Mouse (Mus musculus): ENCODE data around the gene Coq9.

The Coq9 gene

DNA sequence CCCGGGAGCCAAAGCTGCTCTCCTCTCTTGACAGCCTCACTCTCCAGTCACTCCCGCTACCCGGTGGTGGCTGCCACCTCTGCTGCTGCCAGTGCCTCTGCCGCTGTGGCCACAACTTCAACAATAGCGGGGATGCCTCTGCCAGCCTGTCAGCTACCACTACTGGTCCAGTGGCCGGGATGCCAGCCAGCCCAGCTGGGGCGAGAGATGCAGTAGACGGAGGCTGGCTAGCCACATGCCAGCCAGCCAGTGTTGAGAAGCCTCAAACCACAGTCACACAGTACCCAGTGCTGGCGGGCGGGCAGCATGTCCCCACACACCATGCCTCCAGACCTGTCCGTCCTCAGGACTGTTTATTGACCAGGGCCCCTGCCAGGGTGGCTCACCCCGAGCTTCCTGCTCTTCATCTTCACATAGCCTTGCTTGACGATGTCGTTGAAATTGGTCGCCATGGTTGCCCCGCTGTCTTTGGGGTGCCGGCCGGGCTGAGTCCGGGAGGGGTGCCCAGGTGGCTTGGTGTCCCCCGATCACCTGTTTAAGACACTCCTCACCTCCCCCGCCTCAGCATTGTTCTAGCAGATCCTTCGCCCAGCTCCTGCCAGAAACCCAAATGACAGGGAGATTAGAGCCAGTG lies 32.5 kb downstream of the Coq9 start:
- peak; percentile 27 for DNase-seq (ENCODE audit: low read depth)

DNA sequence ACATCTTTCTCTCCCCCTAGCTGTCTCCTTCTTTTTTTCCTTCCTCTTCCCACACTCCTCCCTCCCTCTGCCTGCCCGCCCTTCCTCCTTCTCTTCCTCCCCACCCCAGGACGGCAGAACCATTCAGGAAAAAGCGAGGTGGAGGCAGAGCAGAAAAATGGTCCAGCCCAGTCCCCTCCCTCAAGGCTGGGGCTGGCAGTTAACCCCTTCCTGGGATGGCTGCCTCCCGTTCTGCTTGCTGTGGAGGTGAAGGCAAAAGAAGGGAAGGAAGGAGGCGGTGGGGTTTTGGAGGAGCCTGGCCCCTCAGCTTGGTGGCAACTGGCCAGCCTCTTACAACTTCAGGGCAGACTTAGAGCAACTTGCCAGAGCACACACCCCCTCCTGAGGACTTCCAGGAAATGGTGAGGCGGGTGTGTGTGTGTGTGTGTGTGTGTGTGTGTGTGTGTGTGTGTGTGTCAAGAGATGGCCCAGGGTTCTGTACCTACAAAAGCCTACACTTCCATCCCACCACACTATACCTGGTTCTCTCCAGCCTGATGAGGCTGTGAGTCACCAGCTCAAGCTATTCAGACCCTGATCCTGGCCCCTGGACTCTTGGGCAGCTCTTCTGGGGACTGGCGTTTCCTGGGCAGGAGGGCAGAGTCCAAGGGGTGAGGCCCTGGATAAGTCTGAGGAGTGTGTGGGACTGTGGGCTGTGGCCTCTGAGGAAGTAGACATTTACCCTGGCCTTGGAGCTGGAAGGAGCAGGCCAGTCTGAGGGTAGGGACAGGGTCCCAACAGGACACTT lies 33.2 kb downstream of the Coq9 start:
- DNase-seq (ENCODE audit: low read depth), result peak; percentile 68

DNA sequence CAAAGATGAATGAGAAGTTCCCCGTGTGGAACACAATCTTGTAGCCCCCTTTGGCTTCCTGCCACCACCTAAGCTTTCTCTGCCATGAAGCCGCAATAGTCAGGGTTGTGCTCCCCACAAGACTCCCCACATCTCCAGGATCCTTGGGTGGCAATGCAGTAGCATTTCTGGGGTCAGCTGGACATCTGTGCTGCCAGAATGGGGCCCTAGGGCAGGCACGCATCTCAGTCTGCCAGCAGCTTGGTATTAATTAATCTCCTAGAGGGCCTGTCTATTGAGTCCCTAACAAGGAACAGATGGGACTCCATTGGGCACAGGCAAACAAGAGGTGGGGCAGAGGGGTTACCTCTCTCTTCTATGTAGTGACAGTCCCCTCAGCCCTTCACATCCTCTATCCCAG lies 34.0 kb downstream of the Coq9 start:
- no peak for DNase-seq (ENCODE audit: low read depth)

DNA sequence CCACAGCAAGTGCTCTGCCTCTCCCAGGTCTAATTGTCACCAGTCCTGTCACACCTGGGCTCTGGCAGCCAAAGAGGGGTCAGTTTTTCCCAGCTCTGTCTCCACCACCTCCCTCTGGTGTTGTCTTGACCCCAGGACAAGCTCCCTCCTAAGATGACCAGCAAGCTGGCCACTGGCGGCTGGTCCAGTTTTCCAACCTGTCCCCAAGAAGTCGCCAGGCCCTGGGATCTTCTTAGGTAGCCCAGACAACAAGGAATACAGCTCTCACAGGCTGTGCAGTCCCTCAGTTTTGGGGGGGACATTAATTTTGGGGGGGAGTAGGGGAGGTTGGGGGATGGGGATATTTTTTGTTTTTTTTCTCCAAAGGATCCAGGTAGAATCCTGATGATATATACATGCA lies 34.5 kb downstream of the Coq9 start:
- no peak for DNase-seq (ENCODE audit: low read depth)

DNA sequence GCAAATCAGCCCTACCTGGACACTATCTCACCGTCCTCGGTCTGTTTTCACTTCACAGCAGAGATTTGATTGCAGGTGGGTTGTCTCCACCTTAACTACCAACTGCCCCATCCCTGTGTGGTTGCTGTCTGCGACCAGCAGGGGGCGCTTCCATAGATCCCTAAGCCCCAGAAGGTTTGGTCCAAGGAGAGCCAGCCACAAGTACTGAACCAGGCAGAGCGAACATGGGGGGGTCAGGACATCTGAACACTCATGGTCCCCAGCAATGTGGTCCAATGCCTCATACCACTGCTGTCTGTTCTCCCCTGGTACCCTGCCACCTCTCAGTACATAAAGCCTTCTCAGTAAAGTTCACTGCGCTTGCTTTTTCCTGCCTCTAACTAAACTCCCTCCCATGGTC lies 36.2 kb downstream of the Coq9 start:
- DNase-seq (ENCODE audit: low read depth), result peak; percentile 85

DNA sequence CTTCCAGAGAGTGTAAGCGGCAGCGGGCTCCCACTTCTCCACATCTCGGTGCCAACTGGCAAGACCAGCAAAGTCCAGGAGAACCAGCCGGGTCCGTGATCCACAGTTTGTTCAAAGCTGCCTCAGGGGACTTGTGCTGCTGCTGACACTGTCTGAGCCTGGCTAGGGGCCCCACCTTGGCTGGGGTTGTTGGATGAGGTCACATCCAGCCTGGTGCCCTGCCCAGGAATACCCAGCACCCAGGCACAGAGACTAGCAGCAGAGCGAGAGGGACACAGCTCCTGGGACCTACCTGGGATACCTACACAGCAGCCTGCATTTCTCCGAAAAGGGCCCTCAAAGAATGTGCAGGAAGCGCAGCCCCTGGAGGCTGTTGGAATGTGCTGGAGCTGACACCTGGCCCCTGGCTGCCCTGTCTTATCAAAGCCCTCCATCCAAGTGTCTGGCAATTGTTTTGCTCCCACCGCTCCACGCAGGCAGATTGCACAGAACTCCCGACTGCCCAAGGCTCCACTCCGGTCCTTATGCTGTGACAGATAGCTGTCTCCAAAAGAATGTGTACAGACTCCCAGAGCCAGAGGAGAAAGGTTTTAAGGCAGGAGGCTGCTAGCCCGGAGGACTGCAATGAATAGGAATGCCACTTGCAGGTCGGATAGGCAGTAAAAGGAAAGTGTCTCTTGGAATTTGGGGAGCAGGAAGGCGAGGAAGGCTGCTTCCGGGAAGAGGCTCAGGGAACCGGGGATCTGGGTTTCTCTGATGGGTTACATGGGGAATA lies 37.2 kb downstream of the Coq9 start:
- DNase-seq (ENCODE audit: low read depth), result peak; percentile 30

DNA sequence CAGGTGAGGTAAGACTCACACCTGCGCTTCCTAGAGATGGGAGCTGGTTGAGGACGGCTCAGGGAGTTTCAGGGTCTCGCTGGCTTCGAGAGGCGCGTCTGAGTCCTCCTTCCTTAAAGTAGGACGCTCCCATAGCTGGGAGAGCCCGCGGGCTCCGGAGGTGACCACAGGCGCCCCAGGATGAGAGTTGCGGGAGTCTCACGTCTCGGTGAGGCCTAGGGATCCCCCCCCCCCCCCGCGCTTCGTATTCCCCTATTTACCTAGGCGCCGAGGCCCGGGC lies 37.7 kb downstream of the Coq9 start:
- DNase-seq (ENCODE audit: low read depth), result no peak

DNA sequence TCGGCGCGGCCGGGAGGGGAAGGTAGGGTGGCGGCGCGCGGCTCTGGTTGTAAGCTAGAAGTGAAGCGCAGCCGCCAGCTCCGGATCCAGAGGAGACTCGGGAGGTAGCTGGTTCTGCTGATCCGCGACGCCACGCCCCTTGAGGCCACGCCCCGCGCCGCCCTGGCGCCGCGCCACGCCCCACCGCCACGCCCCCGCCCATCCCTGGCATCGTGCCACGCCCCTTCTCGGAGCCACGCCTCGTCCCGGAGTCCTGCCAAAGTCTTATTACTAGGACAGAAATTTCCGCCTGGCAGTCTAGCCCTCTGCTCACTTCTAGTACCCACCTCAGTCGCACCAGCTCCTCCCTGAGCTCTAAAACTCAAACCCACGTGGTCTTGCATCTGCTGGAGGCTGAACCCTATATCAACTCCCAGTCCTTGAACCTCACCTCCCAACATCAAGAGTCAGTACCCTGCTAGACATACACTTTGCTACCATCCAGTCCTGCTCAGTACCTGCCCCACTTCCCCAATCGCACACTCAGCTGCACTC lies 38.1 kb downstream of the Coq9 start, which contains the start of gene Dok4:
Dok4 (minus strand) TSS at position 134 of the 534 bp plus-strand sequence.
- peak; percentile 86 for DNase-seq (ENCODE audit: low read depth)

DNA sequence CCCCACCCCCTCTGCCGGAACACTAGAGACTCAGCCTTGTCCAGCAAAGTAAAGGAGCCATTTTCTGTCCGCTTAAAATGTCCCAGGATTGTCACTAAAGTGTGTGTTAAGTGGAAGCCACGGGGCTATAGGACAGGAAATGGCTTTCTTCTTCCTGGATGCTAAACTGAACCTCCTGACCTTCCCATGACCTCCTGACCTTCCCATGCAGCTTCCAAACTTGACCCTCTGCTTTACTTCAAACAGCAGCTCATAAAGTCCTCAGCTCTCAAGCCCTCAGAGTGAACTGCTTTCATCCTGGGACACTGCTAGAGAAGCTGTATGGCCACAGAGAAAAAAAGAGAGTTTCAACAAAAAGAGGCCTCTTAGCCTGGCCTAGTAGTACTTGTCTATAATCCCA lies 38.7 kb downstream of the Coq9 start:
- no peak for DNase-seq (ENCODE audit: low read depth)

DNA sequence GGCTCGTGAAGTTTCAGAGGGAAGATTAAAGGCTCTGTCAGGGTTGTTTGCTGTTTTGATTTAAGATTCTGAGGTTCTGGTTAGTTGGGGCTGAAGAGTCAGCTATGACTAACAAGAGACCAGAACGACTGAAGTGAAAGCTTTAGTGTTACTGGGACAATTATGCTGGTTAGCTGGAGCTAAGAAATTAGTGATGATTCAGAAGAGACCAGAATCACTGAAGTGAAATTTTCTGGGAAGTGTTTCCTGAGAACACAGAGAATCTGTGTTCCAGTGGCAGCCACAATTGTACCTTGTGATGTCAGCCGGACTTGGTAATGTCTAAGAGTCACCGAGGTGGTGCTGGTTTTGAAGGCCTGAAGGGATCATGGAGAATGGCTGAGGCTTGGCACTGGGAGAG lies 42.6 kb downstream of the Coq9 start:
- no peak for DNase-seq (ENCODE audit: low read depth)

DNA sequence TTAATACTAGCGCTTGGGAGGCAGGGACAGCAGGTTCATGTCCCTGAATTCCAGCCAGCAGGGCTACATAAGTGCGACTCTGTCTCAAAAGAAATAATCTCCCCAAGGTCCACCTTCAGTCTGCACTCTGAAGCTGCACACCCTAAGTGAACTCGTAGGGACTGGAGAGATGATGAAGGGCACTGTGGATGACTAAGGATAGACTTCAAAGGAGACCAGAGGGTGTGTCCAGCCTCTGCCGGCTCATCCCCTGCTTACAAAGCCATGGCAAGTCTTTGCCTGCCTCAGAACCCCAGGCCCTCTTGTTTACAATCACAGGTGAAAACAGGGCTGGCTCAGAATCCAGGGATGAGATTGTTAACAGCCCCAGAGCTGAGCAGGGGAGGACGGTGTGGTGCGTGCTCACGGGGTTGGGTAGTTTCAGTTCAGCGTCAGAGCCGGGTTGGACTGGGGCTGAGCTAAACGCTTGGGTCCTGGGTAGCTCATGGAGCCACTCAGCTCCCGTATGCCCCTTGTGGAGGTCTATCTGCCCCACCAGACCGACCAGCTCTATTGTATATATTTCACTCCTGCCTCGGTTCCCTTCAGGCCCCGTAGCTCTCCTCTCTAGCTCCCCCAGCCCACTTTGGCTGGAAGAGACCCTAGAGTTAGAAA lies 50.4 kb downstream of the Coq9 start:
- no peak for DNase-seq (ENCODE audit: low read depth)

DNA sequence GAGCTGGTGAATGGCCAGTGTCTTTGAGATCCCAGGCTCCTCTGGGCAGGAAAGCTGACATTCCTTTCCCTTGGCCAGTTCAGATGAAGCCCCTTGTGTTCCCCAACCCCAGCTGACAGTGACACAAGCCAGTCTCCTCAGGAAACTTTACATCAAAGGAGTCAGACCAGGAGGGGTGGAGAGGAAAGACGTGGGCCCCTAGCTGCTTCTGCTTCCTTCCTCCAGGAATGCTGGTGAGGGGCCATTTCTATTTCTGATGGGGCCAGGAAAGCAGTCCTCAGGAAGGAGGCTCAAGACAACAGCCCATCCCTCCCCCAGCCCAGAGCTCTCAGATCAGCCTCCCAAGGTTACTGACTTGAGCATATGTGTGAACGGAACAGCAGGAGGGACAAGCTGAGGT lies 54.8 kb downstream of the Coq9 start:
- no peak for DNase-seq (ENCODE audit: low read depth)

DNA sequence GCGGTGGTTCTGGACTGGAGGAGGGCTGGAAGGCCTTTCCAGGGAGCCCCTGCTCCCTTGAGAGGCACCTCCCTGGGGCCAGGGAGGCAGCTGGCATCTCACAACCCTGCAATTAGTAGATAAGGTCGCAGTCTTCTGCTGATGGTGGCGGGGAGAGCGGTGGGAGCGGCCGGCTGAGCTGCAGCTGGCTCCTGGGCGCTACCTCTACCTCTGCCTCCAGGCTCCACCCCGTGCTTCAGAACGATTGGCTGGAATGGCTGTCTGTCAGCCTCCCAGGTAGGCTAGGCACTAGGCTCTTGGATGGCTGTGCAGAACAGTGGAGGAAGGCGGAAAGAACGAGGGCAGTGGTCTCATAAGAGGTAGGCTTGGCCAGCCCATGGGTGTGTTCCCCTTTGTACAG lies 61.1 kb downstream of the Coq9 start:
- DNase-seq (ENCODE audit: low read depth), result no peak

DNA sequence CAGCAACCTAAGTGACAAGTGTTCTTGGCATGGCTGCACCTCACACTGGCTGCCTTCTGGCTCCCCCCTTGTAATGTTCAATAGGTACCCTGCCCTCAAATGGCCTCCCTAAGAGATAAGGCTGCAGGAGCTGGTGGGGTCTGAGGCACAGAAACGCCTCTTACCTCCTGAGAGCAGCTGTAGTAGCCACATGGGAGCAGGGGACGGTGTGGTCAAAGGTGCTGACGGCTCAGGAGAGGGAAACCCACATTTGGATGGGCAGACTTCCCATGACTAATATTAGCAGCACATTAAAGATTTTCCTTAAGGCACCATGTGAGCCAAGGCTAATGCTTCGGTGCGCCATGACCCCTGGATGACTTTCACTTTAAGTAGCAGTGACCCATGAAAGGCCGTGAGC lies 62.5 kb downstream of the Coq9 start:
- no peak for DNase-seq (ENCODE audit: low read depth)

DNA sequence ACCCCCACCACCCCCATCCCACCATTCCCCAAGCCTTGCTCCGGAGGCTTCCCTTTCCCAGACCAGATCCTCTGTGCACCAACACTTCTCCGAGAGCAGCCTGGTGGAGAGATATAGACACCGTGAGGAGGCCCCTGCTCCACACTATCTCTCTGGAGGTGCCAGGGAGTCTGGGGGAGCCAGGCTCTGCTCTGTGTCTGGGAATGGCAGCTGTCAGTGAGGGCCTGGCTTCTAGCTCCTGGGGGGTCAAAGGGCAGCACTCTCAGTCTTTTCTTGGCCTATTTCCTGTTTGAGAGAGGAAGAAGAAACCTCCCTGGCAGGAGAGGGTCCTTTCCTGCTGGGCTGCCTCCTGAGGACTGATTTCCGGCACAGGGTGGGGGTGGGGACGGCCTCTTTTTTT lies 62.9 kb downstream of the Coq9 start:
- DNase-seq (ENCODE audit: low read depth), result no peak

DNA sequence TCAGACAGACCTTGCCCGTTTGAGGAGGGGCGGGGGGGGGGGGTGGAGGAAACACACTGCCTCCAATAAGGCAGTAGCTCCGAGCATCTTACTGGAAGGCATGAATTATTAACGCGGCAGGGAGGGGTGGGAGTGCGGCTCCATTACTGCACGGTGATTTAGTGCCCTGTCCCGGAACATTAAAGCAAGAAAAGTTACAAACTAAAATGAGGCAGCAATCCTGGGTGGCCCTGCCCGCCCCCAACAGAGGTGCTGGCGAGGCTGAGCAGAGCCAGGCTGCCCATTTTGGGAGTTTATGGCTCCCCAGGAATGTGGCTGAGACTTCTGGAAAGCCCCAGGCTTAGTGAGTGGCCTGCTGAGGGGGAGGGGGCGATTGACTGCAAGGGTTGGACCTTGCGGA lies 65.6 kb downstream of the Coq9 start:
- no peak for DNase-seq (ENCODE audit: low read depth)
